Mouse (Mus musculus) forebrain, embryonic 12.5 days (tissue): ENCODE measurements around the gene Gns. TPM values are rescaled to one million over a fixed set of nuclear protein-coding genes. Genes with fewer than 3 reads are reported as not detected.

Experiments used
- ATAC-seq: fragments of 200-750 bp; cut with Nextera tagmentation; 2 replicates; pipeline ENCODE4 v1.8.0; 2017; ENCODE audit warnings: moderate TSS enrichment; ENCODE audit not compliant: low FRiP score
- H3K27ac ChIP-seq: fragments of 300-500 bp; sonication (generic); 2 replicates; pipeline ENCODE4 v1.5.1; 2016; ENCODE audit warnings: mild to moderate bottlenecking
- H3K27me3 ChIP-seq: fragments of 300-500 bp; sonication (generic); 2 replicates; pipeline ENCODE4 v1.6.1; 2016; ENCODE audit warnings: mild to moderate bottlenecking
- H3K36me3 ChIP-seq: fragments of 300-500 bp; sonication (generic); replicated peaks from 2 replicates; pipeline ENCODE4 v1.6.1; 2016; ENCODE audit warnings: mild to moderate bottlenecking
- H3K4me1 ChIP-seq: fragments of 300-500 bp; sonication (generic); 2 replicates; pipeline ENCODE4 v1.6.1; 2016
- H3K4me2 ChIP-seq: fragments of 300-500 bp; sonication (generic); 2 replicates; pipeline ENCODE4 v1.6.1; 2016; ENCODE audit warnings: mild to moderate bottlenecking, moderate library complexity
- H3K4me3 ChIP-seq: fragments of 300-500 bp; sonication (generic); replicated peaks from 2 replicates; pipeline ENCODE4 v1.5.1; 2016; ENCODE audit warnings: mild to moderate bottlenecking
- H3K9ac ChIP-seq: fragments of 300-500 bp; sonication (generic); 2 replicates; pipeline ENCODE4 v1.6.1; 2016; ENCODE audit warnings: mild to moderate bottlenecking
- H3K9me3 ChIP-seq: fragments of 300-500 bp; sonication (generic); 2 replicates; pipeline ENCODE4 v1.6.1; 2016
- WGBS: fragments of 180-500 bp; shearing (Covaris S2); methylation state at CpG from one replicate; pipeline ENCODE4 v1.1.7; 2016; 5-methylcytosine and 5-hydroxymethylcytosine counted together
- polyA plus RNA-seq: library from polyadenylated mRNA; unstranded; fragments of >200 nt; fragmentation: Nextera tagmentation; extraction: Ambion mirVana; gene quantifications from 2 replicates; pipeline ENCODE4 v1.2.1, GENCODE M21; 2016

The Gns gene
- polyA plus RNA-seq, 1 experiment from 2014 or later: 40.1 TPM

DNA sequence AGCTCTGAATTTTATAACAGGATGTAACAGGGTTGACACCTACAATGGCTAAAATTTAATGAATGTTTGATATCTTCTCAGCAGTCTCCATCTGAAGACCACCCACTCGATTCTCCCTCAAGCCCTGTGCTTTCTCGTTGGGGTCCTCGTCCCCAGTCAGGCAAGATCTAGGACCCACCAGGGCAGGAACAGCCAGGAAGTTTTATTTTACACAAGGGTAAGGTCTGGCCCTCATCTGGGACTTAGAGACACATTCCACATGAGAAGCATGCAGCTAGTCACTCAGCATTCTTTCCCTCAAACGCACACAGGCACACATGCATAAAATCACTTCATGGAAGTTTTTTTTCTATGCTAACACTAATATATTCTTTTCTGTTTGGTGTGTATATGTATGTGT lies 71.8 kb downstream of the Gns start:
- H3K9ac ChIP-seq: no peak overlapping the region
- no peak overlapping the region for H3K27ac ChIP-seq
- H3K36me3 ChIP-seq: no peaks in the 10 kb centered on the region
- 0 out of 2 replicates have a peak, but pooled peaks cover 6% of the 10 kb centered on the region for H3K27me3 ChIP-seq
- H3K9me3 ChIP-seq: no peaks in the 10 kb centered on the region
- H3K4me3 ChIP-seq: no peak overlapping the region
- H3K4me2 ChIP-seq: no peak overlapping the region
- ATAC-seq: no peak
- peaks cover 14% of the 10 kb centered on the region for H3K4me1 ChIP-seq
- 77% methylated on average over 4 of the region's 4 CpGs for WGBS

DNA sequence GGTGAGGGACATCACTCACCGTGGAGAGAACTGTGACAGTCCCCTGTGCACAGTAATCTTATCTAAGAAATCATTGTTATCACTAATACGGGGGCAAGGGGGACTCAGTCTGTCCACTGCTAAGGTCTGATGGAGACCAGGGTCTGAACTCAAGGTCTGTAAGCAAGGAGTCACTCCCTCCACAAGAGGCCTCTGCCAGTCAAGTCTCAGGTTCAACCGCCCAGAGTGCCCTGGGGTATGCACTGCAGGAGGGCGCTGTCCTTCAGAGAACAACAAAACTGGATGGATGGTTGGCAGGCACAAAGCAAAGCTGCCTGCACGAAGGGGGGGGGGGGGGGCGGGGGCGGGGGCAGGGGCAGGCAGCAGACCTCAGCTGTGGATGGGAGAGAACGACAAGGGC lies 73.2 kb downstream of the Gns start:
- H3K4me3 ChIP-seq: no peak overlapping the region
- no peak for ATAC-seq
- H3K4me1 ChIP-seq: peaks cover 3% of the 10 kb centered on the region
- no peaks in the 10 kb centered on the region for H3K9me3 ChIP-seq
- H3K9ac ChIP-seq: no peak overlapping the region
- no peak overlapping the region for H3K4me2 ChIP-seq
- 60% methylated on average over 8 of the region's 8 CpGs for WGBS
- H3K27ac ChIP-seq: no peak overlapping the region
- 0 out of 2 replicates have a peak, but pooled peaks cover 3% of the 10 kb centered on the region for H3K27me3 ChIP-seq
- no peaks in the 10 kb centered on the region for H3K36me3 ChIP-seq

DNA sequence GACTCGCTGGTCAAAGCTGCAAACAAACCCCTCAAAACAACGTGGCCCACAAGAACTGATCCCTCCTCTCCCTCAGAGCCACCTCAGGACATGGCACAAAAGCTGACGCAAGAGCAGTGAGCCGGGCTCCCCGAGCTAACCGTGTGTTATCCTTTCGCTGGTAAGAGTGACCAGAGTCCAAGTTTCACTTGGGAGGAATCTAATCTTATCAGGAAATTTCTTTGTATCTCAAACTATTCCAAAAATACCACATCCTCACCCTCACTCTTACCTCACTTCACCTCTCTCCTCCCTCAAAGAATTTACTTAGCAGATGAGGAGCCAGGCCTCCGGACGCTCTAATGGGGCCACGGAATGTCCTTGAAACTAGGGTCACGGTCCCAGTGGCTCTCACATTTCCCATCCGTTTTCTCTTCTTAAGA lies 74.4 kb downstream of the Gns start:
- Histone ChIP-seq H3K9ac (no peak overlapping the region), H3K4me3 (no peak overlapping the region), H3K4me1 (no peaks in the 10 kb centered on the region), H3K4me2 (no peak overlapping the region), H3K27me3 (no peaks in the 10 kb centered on the region), H3K9me3 (no peaks in the 10 kb centered on the region), H3K36me3 (no peaks in the 10 kb centered on the region), H3K27ac (no peak overlapping the region)
- WGBS: 90% methylated on average over 12 of the region's 12 CpGs
- no peak for ATAC-seq

DNA sequence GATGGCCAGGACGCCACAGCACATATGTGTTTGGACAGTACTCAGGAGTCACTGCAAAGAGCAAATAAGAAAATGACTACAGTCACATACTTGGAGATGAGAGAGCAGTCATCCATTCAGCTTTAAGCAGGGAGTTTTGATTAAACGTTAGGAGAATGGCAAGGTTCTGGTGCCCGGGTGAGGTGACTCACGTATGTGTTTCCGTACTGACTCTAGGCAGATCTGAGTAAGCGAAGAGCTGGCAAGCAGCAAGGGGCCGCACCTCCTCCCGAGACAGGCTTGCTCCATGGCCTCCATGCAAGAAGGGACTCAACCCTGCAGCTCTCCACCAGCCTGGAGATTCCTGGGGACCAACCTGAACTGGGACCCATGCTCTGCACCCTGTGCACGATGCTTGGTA lies 78.9 kb downstream of the Gns start:
- Histone ChIP-seq H3K4me2 (no peak overlapping the region), H3K36me3 (no peaks in the 10 kb centered on the region), H3K27me3 (no peaks in the 10 kb centered on the region), H3K9ac (no peak overlapping the region), H3K4me3 (no peak overlapping the region), H3K27ac (no peak overlapping the region), H3K4me1 (peaks cover 10% of the 10 kb centered on the region), H3K9me3 (no peaks in the 10 kb centered on the region)
- WGBS: 93% methylated on average over 9 of the region's 9 CpGs
- ATAC-seq: no peak

DNA sequence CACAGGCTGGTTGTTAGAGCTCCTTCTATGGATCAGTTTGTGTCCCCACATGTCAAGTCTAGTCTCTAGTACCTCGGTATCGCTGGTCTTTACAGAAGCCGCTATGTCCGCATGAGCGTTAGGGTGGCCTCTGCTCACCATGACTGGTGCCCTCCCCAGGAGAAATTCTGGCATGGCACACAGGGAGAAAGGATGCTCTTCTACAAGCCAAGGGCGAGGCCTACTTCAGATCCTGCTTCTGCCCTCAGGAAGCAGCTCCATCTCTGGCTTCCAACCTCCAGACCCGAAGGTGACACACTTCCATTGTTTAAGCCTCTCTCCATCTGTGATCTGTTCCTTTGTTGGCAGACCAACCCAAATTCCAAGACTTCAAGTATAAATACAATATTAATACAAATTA lies 79.3 kb downstream of the Gns start:
- 93% methylated on average over 7 of the region's 7 CpGs for WGBS
- peaks cover 10% of the 10 kb centered on the region for H3K4me1 ChIP-seq
- no peak overlapping the region for H3K27ac ChIP-seq

DNA sequence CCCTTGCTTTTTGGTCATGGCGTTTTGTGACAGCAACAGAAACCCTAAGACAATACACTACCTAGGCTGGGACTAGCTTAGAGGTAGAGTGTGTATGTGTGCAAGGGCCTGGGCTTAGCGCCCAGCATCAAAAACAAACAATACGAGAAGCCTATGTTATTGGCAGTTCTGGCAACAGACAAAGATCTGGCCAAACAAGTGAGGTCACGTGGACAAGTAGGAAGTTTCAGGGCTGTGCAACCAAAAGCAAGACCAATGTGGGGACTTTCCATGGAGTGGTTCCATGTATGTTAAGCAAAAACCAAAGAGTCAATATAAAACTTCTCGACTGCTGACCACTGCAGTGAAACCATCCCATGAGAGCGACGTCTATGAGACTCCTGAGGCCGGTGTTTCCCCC lies 80.9 kb downstream of the Gns start:
- H3K27ac ChIP-seq: no peak overlapping the region
- peaks cover 10% of the 10 kb centered on the region for H3K4me1 ChIP-seq
- H3K9ac ChIP-seq: no peak overlapping the region
- ATAC-seq: no peak
- no peak overlapping the region for H3K4me3 ChIP-seq
- H3K4me2 ChIP-seq: no peak overlapping the region
- 90% methylated on average over 8 of the region's 8 CpGs for WGBS
- H3K27me3 ChIP-seq: no peaks in the 10 kb centered on the region
- no peaks in the 10 kb centered on the region for H3K9me3 ChIP-seq
- no peaks in the 10 kb centered on the region for H3K36me3 ChIP-seq

More for the DNA sequence above, 79.3 kb downstream of the Gns start:
- Histone ChIP-seq H3K9ac (no peak overlapping the region), H3K4me2 (no peak overlapping the region), H3K36me3 (no peaks in the 10 kb centered on the region), H3K9me3 (no peaks in the 10 kb centered on the region), H3K27me3 (no peaks in the 10 kb centered on the region), H3K4me3 (no peak overlapping the region)
- ATAC-seq: no peak

Other genes with a start within 250 kb of the Gns start
- 5.0 and 6.2 TPM in 2 replicates for gene Tbc1d30, start 13.8 kb upstream of the Gns start, polyA plus RNA-seq
- gene Rassf3, start 111.3 kb downstream of the Gns start, polyA plus RNA-seq: 6.6 and 7.3 TPM in 2 replicates
- 37.5 and 39.4 TPM in 2 replicates for gene Tbk1, start 221.7 kb downstream of the Gns start, polyA plus RNA-seq